Mouse (Mus musculus) liver, postnatal 0 days (tissue): ENCODE results near the gene Exosc8.

Experiments used
- CTCF ChIP-seq: sonication (generic); IDR thresholded peaks from 2 replicates; pipeline ENCODE4 v1.5.1; 2016; ENCODE audit warnings: antibody characterized with exemption, low read depth
- EP300 ChIP-seq: IDR thresholded peaks from 2 replicates; pipeline ENCODE4 v1.6.1; 2016; ENCODE audit warnings: antibody characterized with exemption, low read depth, mild to moderate bottlenecking

DNA sequence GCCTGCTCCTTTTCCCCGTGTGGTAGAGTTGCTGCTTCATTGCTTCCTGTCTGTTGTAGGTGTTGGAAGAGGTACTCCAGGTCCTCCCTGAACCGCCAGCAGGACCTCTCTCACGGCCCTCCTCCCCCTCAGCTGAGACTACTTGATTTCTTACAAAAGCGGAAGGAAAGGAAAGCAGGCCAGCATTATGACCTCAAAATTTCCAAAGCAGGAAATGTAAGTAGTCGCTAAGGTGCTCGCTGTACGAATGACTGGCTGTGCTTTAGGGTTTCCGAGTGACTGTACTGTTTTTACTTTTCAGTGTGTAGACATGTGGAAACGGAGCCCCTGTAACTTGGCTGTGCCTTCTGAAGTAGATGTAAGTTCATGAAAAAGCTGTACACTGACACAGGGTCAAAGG lies 26.2 kb downstream of the Exosc8 start:
- no peak for TF ChIP-seq EP300
- no peak for TF ChIP-seq CTCF
